Mouse (Mus musculus) heart, postnatal 0 days (tissue): ENCODE measurements around the gene Dapp1. TPM values are rescaled to one million over a fixed set of nuclear protein-coding genes. Genes with fewer than 3 reads are reported as not detected.

Experiments
- ATAC-seq: fragments of 200-750 bp; cut with Nextera tagmentation; 2 replicates; pipeline ENCODE4 v1.8.0; 2017; ENCODE audit warnings: low read depth, moderate number of reproducible peaks, moderate library complexity; ENCODE audit not compliant: insufficient read depth
- DNase-seq: peaks from one replicate; pipeline ENCODE4 v3.0.0-alpha.2; 2016; ENCODE audit warnings: low spot score
- H3K27ac ChIP-seq: fragments of 300-500 bp; sonication (generic); 2 replicates; pipeline ENCODE4 v1.5.1; 2014; ENCODE audit warnings: low read depth, mild to moderate bottlenecking
- H3K27me3 ChIP-seq: fragments of 300-500 bp; sonication (generic); 2 replicates; pipeline ENCODE4 v1.6.1; 2014; ENCODE audit warnings: low read length, mixed read lengths; ENCODE audit not compliant: control insufficient read depth, insufficient read depth
- H3K36me3 ChIP-seq: fragments of 300-500 bp; sonication (generic); replicated peaks from 2 replicates; pipeline ENCODE4 v1.6.1; 2014; ENCODE audit warnings: low read length, mixed read lengths; ENCODE audit not compliant: control insufficient read depth, insufficient read depth
- H3K4me1 ChIP-seq: fragments of 300-500 bp; sonication (generic); 2 replicates; pipeline ENCODE4 v1.6.1; 2014; ENCODE audit warnings: antibody characterized with exemption; ENCODE audit not compliant: control insufficient read depth, insufficient read depth
- H3K4me2 ChIP-seq: fragments of 300-500 bp; sonication (generic); 2 replicates; pipeline ENCODE4 v1.6.1; 2014; ENCODE audit warnings: low read depth, mild to moderate bottlenecking, low read length, moderate library complexity
- H3K4me3 ChIP-seq: fragments of 300-500 bp; sonication (generic); 2 replicates; pipeline ENCODE4 v1.5.1; 2014; ENCODE audit warnings: low read depth, low read length
- H3K9ac ChIP-seq: fragments of 300-500 bp; sonication (generic); replicated peaks from 2 replicates; pipeline ENCODE4 v1.6.1; 2014; ENCODE audit warnings: low read depth, low read length, mixed read lengths
- H3K9me3 ChIP-seq: fragments of 300-500 bp; sonication (generic); replicated peaks from 2 replicates; pipeline ENCODE4 v1.6.1; 2016; ENCODE audit warnings: low read length; ENCODE audit not compliant: control insufficient read depth
- CTCF ChIP-seq: IDR thresholded peaks from 2 replicates; pipeline ENCODE4 v1.5.1; 2016; ENCODE audit warnings: antibody characterized with exemption, control low read depth, low read depth
- EP300 ChIP-seq: IDR thresholded peaks from 2 replicates; pipeline ENCODE4 v1.6.1; 2016; ENCODE audit warnings: antibody characterized with exemption, low read depth
- WGBS: fragments of 180-500 bp; shearing (Covaris S2); extraction: QIAGEN DNeasy Blood & Tissue Kit; methylation state at CpG from one replicate; pipeline ENCODE4 v1.1.7; 2014; 5-methylcytosine and 5-hydroxymethylcytosine counted together
- polyA plus RNA-seq: library from polyadenylated mRNA; unstranded; fragments of >200 nt; fragmentation: Nextera tagmentation; extraction: Ambion mirVana; gene quantifications from 2 replicates; pipeline ENCODE4 v1.2.1, GENCODE M21; 2015
- total RNA-seq: library from RNA; depleted of rRNA; stranded (reverse); fragments of >200 nt; gene quantifications from 2 replicates; pipeline ENCODE4 v1.2.3, GENCODE M21; 2014; ENCODE audit warnings: low replicate concordance

Dapp1 gene
- total and polyA plus RNA-seq, 2 experiments from 2014 or later = 11.1 to 11.8 TPM

DNA sequence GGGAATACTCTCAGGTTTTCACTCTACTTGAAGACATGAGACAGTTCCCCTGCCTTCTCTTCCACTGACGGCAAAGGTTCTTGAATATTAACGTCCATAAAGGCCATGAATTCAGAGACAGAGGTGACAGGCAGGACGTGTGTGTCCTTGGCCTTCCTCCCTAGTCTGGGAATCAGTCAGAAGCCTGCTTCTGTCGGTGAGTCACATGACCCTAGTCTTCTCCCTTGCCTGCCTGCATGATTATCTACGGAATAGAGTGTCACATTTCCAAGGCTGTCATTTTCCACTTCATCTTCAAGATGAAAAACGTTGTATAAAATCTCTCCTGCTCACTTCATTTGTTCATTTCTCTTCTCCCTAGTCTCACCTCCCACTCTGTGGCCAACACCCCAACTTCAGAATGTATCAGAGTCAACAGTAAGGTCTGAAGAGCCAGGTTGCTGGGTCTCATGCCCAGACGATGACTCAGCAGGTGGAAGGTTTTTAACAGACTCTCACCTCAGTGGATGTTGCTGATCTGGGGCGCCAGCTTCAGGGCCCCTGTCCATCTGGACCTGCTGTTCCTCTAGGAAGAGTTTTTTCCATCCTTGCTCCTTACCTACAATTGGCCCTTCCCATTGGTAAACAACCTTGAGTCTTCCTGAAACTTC is 19.5 kb downstream of the Dapp1 start:
- Histone ChIP-seq H3K27me3 (no peaks in the 10 kb centered on the region), H3K27ac (peak overlapping the region; percentile 69)
- ATAC-seq = no peak

DNA sequence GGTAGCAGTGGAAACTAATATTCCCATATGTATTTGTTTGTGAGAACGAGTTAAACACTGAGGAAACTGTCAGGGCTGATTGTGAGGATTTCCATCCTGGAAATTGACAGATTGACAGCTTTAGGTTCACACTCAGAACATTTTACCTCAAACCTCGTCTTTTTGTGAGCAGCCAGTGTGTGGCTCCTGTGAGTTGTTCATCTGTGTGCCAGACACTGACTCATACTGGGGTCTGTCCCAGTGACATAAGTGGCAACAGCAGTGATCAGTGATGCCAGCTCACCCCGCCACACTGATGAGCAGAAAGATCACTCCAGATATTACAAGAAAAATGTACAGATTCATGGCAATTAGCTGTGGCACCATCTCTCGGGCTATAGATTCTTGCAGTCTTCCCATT is 21.9 kb downstream of the Dapp1 start:
- no peak overlapping the region for H3K4me3 ChIP-seq
- H3K4me1 ChIP-seq = peaks cover 24% of the 10 kb centered on the region
- peaks cover 7% of the 10 kb centered on the region; the same call in 1 of the 2 replicates for H3K36me3 ChIP-seq
- no peak overlapping the region for H3K4me2 ChIP-seq
- ATAC-seq (no peak), DNase-seq (no peak)
- H3K9ac ChIP-seq = no peak overlapping the region
- no peak for TF ChIP-seq CTCF
- no peak for TF ChIP-seq EP300
- H3K27me3 ChIP-seq = no peaks in the 10 kb centered on the region
- no peak overlapping the region for H3K27ac ChIP-seq
- WGBS = 78% methylated on average over 4 of the region's 4 CpGs
- H3K9me3 ChIP-seq = no peaks in the 10 kb centered on the region

More for the DNA sequence above, 19.5 kb downstream of the Dapp1 start:
- 31% methylated on average over 8 of the region's 8 CpGs for WGBS
- Histone ChIP-seq H3K4me3 (no peak overlapping the region), H3K4me1 (peaks cover 16% of the 10 kb centered on the region), H3K9ac (no peak overlapping the region; the same call in 1 of the 2 replicates), H3K9me3 (no peaks in the 10 kb centered on the region), H3K36me3 (peaks cover 7% of the 10 kb centered on the region; the same call in 1 of the 2 replicates), H3K4me2 (no peak overlapping the region)
- DNase-seq = no peak
- TF ChIP-seq EP300 (no peak), CTCF (no peak)

DNA sequence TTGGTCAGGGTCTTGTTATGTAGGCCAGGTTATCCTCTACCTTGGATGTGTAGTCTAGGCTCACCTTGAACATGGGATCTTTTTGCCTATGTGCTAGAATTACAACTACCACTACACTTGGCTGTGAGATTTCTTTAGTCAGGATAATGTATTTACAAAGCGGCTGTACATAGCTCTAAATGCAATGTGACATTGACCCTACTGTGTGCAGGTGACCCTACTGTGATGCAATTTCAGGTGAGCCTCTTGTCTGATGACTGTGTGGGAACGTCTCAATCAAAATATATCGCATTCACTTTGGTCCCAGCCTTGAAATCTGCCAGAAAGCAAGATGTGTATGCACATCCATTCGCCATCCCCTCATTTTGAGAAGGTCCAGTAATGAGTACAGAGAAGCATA is 23.0 kb downstream of the Dapp1 start:
- H3K4me3 ChIP-seq = no peak overlapping the region
- no peak for ATAC-seq
- peaks cover 26% of the 10 kb centered on the region for H3K4me1 ChIP-seq
- H3K27me3 ChIP-seq = no peaks in the 10 kb centered on the region
- 89% methylated on average over 4 of the region's 4 CpGs for WGBS
- H3K4me2 ChIP-seq = no peak overlapping the region
- peaks cover 7% of the 10 kb centered on the region; the same call in 1 of the 2 replicates for H3K36me3 ChIP-seq
- no peak overlapping the region for H3K9ac ChIP-seq
- 0 out of 2 replicates have a peak overlapping the region, but pooled peaks have one; percentile 11 for H3K27ac ChIP-seq
- DNase-seq = no peak
- H3K9me3 ChIP-seq = no peaks in the 10 kb centered on the region
- TF ChIP-seq CTCF = no peak
- TF ChIP-seq EP300 = no peak

DNA sequence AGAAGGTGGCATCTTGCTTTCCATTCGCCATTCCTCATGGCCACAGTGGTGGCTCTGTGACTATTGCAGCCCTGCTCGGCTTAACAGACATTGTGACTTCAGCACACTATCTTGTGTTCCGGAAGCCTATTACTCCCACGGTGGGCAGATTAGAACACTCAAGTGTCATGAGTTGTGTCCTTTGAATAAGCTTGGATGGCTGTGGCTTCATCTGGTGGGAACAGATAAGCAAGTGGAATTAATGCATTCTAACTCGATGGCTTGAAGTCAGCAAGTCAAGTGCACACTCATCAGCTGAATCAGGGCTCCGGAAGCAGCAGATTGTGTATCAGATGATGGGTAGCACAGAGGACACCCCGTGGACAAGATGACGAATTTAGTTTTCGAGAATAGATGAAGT is 23.5 kb downstream of the Dapp1 start:
- DNase-seq (no peak), ATAC-seq (peak; percentile 59; the same call in 1 of the 2 replicates)
- Histone ChIP-seq H3K36me3 (peaks cover 7% of the 10 kb centered on the region; the same call in 1 of the 2 replicates), H3K4me1 (peaks cover 29% of the 10 kb centered on the region), H3K9ac (no peak overlapping the region), H3K27me3 (no peaks in the 10 kb centered on the region), H3K4me2 (no peak overlapping the region), H3K4me3 (no peak overlapping the region), H3K9me3 (no peaks in the 10 kb centered on the region), H3K27ac (peak overlapping the region; percentile 11; the same call in 1 of the 2 replicates)
- WGBS = 34% methylated on average over 9 of the region's 9 CpGs
- TF ChIP-seq EP300 (peak; percentile 46; the same call in 1 of the 2 replicates), CTCF (no peak)

DNA sequence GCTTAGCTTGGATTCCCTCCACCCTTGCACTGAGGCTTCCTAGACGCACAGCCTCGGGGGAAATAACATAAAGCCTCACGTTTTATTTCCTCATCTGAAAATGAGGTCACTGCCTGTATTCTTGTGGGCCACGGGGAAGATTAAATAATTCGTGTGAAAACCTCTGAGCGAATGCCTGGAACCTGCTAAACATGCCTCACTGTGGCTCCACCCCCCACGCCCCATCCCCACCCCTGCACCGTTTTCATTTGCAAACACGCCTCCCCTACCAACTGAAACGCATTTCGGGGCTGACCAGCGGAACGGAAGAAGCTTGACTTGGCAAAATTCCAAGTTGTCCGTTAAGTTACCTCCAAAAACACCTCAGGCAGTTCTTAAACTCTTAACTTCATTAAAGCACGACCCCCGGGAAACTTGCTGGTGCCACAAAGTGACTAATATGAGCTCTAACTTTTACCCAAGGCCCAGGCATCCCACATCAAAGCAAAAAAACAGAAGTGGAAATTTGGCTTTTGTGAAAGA is 25.7 kb downstream of the Dapp1 start:
- H3K36me3 ChIP-seq = peaks cover 7% of the 10 kb centered on the region; the same call in 1 of the 2 replicates
- H3K4me3 ChIP-seq = peak overlapping the region; percentile 17
- no peaks in the 10 kb centered on the region for H3K9me3 ChIP-seq
- DNase-seq = no peak
- peak overlapping the region; percentile 51 for H3K4me2 ChIP-seq
- peaks cover 25% of the 10 kb centered on the region for H3K4me1 ChIP-seq
- H3K27me3 ChIP-seq = no peaks in the 10 kb centered on the region
- 0 out of 2 replicates have a peak overlapping the region, but pooled peaks have one; percentile 26 for H3K9ac ChIP-seq
- H3K27ac ChIP-seq = no peak overlapping the region
- ATAC-seq = no peak
- TF ChIP-seq EP300 (no peak), CTCF (no peak)
- 27% methylated on average over 16 of the region's 16 CpGs for WGBS
